Mouse (Mus musculus) kidney, adult 2 months (tissue): ENCODE data around the gene Slc4a1ap.

Source experiments
- CTCF ChIP-seq: fragments of 200-500 bp; conservative IDR thresholded peaks from 2 replicates; pipeline ENCODE4 v1.5.1; 2011; ENCODE audit warnings: low read depth, mild to moderate bottlenecking, control low read depth, low read length, moderate library complexity, mixed read lengths; ENCODE audit not compliant: insufficient read depth, insufficient read length
- POLR2A ChIP-seq: fragments of 200-500 bp; IDR thresholded peaks from one replicate; pipeline ENCODE4 v1.6.1; 2011; ENCODE audit warnings: low read depth, low read length, control low read depth

DNA sequence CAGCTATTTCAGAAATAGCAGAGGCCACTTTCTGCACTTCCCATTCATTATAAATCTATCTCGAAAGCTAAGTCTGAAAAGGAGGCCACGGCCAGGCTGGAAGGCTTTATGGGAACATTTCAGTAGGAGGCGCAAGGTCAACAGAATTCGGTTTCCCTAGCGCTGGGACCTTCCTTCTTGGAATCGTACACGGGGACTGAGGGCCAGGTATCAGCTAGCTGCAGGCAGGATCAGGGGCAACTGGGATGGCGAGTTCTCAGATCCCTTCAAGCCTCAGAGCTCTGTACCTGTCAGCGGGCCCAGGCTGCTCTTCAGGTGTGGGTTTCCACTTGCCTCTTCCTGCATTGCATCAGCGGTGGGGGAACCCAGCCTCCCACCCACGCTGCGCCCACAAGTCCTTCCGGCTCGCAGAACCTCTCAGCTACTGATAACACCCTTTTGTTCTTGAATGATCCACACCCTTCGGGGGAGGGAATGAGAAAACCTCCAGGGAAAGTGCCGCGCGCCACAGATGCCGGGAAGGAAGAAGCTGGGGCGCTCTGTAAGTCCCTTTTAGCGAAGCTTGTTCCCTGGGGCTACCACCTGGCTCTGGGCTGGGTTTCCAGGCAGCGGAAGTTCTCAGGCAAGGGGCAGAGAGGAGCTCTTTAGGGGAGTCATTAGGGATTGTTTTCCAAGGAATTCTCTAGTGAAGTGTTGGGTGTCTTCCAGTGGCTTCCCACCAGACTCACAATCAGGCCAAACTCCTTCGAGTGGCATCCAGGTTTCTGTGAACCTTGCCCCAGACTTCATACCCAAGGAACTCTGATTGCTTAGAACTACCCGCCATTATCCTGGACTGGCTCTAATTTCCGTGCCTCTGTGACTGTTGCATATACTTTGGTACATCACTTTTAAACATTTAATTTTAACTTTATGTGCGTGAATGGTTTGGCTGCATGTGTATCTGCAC lies 70.0 kb downstream of the Slc4a1ap start, which contains the start of gene Mrpl33:
- TF ChIP-seq CTCF = 0 out of 2 replicates have a peak, but pooled peaks have one; percentile 12
- TF ChIP-seq POLR2A = no peak
